Mouse (Mus musculus) cerebellum, postnatal 14 days (tissue): ENCODE measurements at regions not wholly inside any gene's neighbourhood (a gene's known extent, or its start where the extent isn't known, plus 50 kb on each side); places are given as distances from the start of the nearest gene placed in this dataset.

Source experiments
- DNase-seq, 2 experiments: peaks; one replicate each; pipeline ENCODE4 v3.0.0; 2021; ENCODE audit warnings: mixed read lengths in 2 of 2

DNA sequence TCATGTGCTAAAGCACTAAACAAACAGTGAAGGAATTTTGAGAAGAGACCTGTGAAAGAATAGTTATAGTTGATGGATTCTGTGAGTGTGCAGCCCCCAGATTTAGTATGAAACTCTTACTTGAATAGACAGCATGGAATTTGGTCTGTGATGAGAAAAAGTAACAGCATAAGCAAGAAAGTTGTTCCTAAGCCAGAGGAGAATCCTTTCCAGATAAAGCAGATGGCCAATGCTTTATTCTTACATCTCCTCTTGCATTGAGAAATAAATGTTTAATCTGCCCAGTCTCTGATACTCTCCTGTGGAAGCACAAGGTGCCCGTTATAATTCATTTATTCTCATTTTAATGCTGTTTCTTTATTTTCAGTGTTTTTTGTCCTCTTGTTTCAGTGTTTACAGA, 263.5 kb downstream of the Tecrl start:
- peak in 1 of 2 experiments; percentile 3 for DNase-seq

DNA sequence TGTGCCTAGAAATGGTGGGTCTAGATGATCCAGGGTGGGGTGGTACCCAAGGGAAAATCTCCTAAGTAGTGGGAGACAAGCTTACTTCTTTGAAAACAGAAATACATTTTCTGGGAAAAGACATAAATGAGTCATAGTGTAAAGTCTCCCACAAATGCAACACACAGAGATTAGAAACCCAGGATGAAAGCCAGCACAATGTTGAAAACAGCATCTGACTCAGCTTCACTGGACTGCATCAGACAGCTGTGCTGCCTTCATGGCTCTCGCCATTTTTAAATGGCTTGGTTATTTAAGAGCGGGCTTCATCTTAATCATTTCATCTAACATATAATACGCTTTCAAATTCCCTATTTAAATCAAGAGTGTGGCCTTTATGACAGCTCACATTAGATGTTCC, 300.2 kb downstream of the Tecrl start:
- no peak for DNase-seq

DNA sequence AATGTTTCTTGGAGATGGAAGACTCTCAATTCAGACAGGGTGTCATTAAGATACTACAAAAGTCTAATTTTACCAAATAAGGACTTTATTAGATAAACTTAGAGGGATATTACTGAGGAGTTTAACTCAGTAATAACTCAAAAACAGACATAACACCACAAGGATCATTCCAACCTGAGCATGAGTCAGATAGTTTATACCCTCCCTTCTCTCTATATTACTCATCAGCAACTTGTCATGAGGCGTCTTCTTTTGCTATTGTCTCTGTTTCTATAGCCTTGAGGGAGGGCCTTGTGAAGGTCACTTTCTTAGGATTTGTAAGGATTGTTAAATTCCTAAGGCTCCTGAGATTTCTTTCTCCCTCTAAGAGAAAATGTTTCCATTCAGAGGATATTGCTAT, 307.8 kb downstream of the Tecrl start:
- DNase-seq = no peak

DNA sequence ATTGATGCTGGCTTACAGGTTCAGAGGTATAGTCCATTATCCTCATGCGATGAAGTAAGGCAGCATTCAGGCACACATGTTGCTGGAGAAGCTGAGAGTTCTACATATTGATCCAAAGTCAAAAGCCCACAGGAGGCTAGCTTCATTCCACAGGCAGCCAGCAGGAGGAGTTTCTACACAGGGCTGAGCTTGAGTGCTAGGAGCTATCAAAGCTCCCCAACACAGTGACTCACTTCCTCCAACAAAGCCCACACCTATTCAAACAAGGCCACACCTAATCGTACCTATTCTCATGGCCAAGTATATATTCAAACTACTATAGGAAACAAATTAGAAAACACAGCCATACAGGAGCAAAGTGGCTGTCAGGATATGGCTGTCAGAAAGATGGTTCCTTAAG, 325.3 kb downstream of the Tecrl start:
- no peak for DNase-seq

DNA sequence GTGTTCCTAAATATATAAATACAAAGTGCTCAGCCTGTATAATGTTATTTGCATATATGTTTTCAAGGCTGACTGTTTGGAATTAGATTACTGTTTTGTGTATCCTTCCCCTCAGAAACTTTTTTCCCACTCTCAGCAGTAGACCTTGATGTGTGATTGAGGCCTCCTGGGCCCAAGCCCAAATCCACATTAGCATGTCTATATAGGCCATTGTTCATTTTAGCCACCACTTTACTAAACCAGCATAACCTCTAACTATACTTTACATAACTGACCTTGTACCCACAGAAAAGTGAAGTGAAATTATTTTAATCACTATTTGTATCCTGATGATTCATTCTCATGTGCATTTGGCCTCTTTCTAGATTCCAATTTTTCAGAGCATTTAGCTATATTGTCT, 349.0 kb downstream of the Tecrl start:
- no peak for DNase-seq

DNA sequence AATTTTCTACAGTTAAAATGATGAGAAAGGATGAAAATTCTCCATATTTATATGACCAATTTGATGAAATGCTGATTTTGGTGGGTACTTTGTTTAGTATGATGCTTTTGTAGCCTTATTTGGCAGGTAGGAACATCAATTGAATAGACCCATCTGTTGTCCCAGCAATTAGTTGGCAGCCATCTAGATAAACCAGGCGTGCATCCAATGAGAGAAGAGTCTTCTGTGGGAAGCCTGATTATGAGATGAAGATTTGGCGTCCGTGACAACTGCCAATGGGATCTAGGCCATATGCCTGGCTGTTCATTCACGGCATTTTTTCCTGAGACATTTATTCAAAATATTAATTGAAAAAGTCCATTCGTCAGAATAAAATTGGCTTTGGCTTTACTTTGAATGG, 365.9 kb downstream of the Tecrl start:
- DNase-seq = peak; percentile 97 to 98

DNA sequence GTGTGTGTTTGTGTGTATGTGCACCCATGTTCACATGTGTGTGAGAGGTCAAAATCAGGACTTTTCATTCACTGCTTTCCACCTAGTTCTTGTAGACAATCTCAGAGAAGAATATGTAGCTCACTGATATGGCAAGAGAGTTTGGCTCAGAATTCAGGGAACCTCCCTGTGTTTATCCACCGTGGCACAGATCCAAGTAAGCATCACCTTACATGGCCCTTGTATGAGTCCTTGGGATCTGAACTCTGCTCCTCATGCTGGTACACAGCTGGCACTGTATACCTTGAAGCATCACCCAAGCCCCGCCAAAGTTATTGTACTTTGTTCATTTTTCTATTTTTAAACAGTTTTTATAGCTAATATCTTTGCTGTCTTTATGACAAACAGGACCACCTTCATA, 385.7 kb downstream of the Tecrl start:
- DNase-seq = peak; percentile 38 to 60

DNA sequence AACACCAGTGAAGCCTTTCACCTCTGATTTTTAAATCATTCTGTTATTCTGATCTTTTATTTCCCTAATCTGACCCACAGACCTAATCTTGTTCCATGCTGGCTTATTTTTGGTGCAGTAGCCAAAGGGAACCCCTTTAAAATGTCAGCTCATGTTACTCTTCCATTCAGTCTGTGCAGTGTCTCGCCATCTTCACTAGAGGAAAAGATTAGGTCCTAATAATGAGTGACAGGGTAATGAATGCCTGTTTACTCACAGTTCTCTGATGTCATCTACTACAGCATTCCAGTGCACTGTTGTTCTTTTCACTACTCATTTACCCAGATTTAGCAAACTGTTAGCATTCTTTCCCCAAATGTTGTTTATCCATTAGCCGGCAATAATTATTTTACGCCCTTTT, 388.2 kb downstream of the Tecrl start:
- peak in 1 of 2 experiments; percentile 51 for DNase-seq

DNA sequence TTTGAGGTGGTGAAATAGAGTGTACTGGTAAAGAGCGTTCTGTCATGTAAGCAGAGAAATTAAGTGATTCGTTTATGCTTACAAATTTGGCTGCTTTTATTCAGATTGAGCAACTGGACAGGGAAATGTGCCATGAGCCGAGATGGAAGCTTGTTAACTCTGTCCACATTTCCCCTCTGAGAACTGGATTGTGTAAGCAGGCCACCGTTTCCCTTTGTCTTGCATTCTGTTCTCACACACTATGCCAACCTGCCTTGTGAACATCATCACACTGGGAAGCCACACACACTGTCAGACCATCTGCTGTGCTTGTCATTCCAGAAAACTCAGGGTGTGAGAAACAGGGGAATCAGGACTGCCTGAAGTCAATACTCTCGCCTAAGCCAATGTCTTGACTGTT, 388.8 kb downstream of the Tecrl start:
- DNase-seq = peak; percentile 81 to 91

DNA sequence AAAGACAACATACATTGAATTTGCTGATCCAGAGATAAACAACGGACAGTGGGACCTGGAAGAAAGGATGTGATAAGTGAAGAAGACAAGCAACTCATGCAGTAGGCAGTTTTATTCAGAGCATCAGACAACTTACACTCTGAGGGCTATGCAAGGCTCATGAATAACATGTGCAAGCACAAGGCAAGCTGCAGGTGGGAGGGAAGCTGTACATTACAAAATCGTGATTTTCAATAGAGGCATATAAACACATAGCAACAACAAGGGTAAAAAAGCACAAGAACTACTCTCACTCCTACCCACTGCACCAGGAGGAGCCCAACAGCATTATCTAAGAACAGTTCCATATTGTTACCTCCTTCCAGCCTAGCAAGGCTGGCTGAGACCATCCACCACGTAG, 390.5 kb downstream of the Tecrl start:
- no peak for DNase-seq

DNA sequence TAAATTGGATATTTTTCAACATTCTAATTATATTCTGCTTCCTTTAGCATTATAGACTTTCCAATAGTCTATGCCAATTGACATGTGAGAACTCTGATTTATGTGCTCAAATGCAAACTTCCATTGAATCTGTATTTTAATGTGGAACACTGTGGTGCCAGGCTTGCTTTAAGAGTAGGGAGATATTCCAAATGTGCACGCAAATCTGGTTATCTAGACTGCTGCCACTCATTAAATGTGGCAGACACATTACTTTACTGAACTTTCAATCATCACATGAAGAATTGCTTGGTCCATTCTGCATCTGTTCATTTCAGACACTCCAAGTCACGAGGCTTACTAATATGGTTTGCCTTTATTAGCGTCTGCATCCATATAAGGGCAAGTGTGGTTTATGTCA, 399.0 kb downstream of the Tecrl start:
- no peak for DNase-seq

DNA sequence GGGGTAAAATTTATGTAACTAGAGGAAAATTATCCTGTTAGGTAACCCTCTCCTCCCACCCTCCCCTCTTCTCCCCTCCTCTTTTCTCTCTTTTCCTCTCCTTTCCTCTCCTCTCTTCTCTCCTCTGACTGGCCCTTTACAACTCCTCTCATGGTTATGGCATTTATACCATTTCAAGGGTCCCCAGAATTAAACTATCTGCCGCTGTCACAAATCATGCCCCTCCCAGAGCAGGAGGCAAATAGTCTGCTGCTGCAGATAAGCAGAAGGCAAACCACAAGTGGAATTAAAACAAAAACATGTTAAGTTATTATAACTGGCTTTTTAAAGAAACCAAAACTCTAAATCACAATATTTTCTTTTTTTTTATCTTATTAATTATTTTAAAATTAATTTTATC, 407.9 kb downstream of the Tecrl start:
- DNase-seq = no peak

DNA sequence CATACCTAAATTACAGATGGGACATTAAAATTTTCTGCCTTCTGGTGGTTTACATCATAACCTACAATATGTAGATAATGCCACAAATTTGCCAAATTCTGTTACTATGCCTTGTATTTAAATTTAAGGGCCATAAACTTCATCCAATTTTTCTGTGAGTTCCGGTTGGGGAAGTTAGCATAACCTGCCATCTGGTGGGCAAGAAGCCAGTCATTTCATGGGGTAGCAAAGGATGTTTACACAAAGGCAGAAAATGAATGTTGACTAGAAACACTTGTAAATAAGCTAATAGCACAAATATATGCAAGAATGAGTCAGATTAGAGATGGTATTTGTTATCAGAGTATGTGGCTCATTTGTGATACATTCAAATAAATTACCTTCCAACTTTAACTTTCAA, 415.2 kb downstream of the Tecrl start:
- peak; percentile 54 to 70 for DNase-seq

DNA sequence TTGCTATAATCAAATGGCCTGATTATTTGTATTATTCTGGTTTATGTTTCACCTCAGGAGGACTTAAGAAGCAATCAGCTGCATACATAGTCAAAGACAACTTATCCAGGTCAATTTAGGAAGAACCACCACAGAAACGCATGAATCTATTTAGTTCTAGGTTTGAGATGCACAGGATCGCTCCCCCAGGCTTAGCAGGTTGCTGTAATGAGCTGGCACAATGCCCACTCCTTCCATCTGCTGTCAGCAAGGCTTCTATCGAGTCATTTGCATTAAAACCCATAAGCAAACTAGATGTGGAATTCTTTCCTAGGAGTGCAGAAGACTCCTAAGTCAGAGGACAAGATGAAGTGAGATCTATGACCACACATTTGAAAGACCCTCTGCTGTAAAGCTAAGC, 455.6 kb downstream of the Tecrl start:
- peak; percentile 95 to 96 for DNase-seq

DNA sequence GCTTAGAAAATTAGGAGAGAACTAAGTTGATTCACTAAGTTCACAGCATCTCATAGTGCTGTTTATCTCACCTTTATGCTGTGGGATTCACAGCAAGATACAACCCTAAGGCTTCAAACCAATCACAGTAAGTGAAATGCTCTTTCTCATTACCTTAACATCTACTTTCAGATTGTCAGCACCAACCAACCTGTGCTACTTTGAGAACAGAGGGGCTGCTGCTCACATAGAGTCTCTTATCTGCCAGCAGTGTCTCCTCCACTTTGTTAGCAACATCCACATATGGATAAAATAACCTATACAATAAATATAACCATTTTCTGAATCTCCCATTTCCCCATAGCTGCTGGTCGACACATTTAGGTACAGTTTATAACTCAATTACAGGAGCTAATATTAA, 456.1 kb downstream of the Tecrl start:
- DNase-seq = peak in 1 of 2 experiments; percentile 51

DNA sequence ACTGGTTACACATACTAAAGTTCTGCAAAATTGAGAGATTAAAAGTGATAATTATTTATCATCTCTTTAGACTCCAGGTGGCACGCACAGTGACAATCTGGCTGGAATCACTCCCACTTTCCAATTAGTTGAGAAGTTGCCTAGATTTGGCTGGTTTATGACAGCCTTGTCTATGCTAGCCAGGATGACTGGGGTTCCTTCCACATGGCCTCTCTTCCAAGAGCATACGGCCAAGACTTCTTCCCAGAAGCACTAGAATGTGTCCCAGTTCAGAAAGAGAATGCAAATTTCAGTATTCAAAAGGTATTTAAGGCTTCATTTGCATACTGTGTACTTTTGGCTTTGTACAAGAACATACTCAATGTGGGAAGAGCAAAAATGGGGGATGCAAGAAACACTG, 456.6 kb downstream of the Tecrl start:
- peak; percentile 80 to 91 for DNase-seq

DNA sequence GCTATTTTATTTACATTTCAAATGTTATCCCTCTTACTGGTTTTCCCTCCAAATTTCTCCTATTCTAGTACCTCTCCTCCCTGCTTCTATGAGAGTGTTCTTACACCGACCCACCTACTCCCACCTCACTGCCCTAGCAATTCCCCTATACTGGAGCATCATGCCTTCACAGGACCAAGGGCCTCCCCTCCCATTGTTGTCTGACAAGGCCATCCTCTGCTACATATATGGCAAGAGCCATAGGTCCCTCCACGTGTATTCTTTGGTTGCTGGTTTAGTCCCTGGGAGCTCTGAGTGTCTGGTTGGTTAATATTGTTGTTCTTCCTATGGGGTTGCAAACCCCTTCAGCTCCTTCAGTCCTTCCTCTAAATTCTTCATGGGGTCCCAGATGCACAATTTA, 485.7 kb downstream of the Tecrl start:
- DNase-seq = no peak

DNA sequence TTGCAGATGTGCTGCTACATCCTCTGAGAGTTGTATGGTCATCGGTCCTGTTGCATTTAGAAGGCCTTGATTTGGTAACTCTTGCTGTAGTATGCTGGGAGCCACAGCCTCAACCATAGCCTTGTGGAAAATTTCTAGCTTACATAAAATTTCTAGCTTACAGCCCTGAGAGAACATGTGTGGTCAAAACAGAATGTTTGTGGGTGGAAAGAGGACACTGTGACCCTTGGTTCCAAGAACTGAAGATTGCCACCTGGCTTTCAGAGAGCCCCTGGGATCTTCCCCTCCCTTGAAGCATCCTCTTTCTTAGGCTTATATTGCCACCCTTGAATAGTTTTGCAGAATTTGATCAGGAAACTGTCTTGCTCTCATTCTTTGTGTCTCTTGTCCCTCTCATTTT, 490.6 kb downstream of the Tecrl start:
- no peak for DNase-seq

DNA sequence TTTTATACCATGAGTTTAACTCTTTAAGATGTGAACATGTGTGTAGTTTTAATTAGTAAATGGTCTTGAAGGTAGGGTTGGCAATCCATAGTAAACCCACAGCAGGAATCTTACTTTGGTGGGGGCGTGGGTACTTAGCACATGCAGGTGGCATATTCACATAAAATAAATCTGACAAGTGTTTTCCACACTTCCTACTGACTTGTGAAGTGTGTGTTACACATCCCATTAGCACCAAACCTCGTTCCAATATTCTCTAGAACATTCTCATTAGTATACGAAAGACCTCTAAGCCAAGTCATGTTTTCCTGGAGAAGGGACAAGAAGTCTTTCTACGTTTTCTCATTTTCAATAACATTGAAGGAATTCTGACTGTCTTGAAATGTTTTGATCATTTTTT, 529.7 kb downstream of the Tecrl start:
- no peak for DNase-seq

DNA sequence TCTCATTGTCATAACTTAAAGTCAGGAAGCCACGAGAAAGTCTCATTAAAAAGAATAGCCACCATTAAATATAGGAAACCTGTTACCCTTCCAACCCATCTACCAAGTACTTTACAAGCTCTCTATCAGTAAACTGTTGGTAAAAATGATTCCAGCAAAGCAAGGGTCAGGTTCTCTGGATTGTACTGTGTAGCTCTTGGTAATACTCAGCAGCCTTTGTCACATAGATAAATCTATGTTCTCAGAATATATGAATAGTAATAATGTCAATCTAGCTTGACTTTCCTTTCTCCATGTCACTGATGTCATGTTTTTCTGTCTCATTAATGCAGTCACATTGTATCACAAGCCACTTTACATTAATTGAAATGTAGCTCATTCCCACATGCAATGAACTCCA, 561.8 kb downstream of the Tecrl start:
- no peak for DNase-seq
